8 mouse cellular contexts compared by ENCODE assay signal in genomic region chr13:23519416-23519815, GRCm38 (mm10). TPM values are rescaled to one million over a fixed set of nuclear protein-coding genes. Genes with fewer than 3 reads are reported as not detected.
DNase-seq lines count a peak whose midpoint lies in the region; ATAC-seq lines count a peak whose summit lies in the region.

No protein-coding gene starts in this region.

- DNase-seq in 416B (ENCODE audit: low read depth) = peak; percentile 90
- peak; percentile 85 for DNase-seq in adrenal gland, postnatal 10 days
- peak; percentile 58 to 84 for DNase-seq in heart, adult 9 months (ENCODE audit: low spot score in 2 of 2)
- DNase-seq in kidney, adult 9 months = peak; percentile 86
- peak; percentile 60 to 75 for DNase-seq in spleen, postnatal 14 days (ENCODE audit: low spot score in 2 of 2)

- 0 out of 2 replicates have a peak, but pooled peaks have one; percentile 41 for ATAC-seq in embryonic facial prominence, embryonic 15.5 days (ENCODE audit: insufficient number of reproducible peaks, low FRiP score, low TSS enrichment, low read depth)
- ATAC-seq in limb, embryonic 12.5 days (ENCODE audit: insufficient number of reproducible peaks, insufficient read depth, low FRiP score, low TSS enrichment, low read depth) = no peak
- ATAC-seq in midbrain, embryonic 12.5 days (ENCODE audit: low FRiP score, low read depth) = peak; percentile 20; the same call in 1 of the 2 replicates

- H3K4me3 ChIP-seq in embryonic facial prominence, embryonic 15.5 days (replicated peaks) = peak overlapping the region; percentile 58
- peak overlapping the region; percentile 48 for H3K4me3 ChIP-seq in limb, embryonic 12.5 days (replicated peaks)
- H3K4me3 ChIP-seq in midbrain, embryonic 12.5 days = peak overlapping the region; percentile 49

- H3K9me3 ChIP-seq in embryonic facial prominence, embryonic 15.5 days (replicated peaks) = no peaks in the 10 kb centered on the region
- H3K9me3 ChIP-seq in limb, embryonic 12.5 days = no peaks in the 10 kb centered on the region
- H3K9me3 ChIP-seq in midbrain, embryonic 12.5 days = no peaks in the 10 kb centered on the region

- no peaks in the 10 kb centered on the region for H3K36me3 ChIP-seq in embryonic facial prominence, embryonic 15.5 days
- no peaks in the 10 kb centered on the region for H3K36me3 ChIP-seq in limb, embryonic 12.5 days
- H3K36me3 ChIP-seq in midbrain, embryonic 12.5 days = no peaks in the 10 kb centered on the region

- WGBS in embryonic facial prominence, embryonic 15.5 days = 0% methylated on average over 10 of the region's 10 CpGs
- WGBS in limb, embryonic 12.5 days = under 1% methylated on average over 10 of the region's 10 CpGs
- WGBS in midbrain, embryonic 12.5 days = 2% methylated on average over 10 of the region's 10 CpGs

- no peak overlapping the region for H3K9ac ChIP-seq in embryonic facial prominence, embryonic 15.5 days
- H3K9ac ChIP-seq in limb, embryonic 12.5 days (replicated peaks) = no peak overlapping the region
- H3K9ac ChIP-seq in midbrain, embryonic 12.5 days (replicated peaks) = no peak overlapping the region

- peak overlapping the region; percentile 78 for H3K27ac ChIP-seq in embryonic facial prominence, embryonic 15.5 days (replicated peaks)
- peak overlapping the region; percentile 45; the same call in 1 of the 2 replicates for H3K27ac ChIP-seq in limb, embryonic 12.5 days
- no peak overlapping the region for H3K27ac ChIP-seq in midbrain, embryonic 12.5 days (replicated peaks)

- 0 out of 2 replicates have a peak, but pooled peaks cover 5% of the 10 kb centered on the region for H3K4me1 ChIP-seq in embryonic facial prominence, embryonic 15.5 days
- H3K4me1 ChIP-seq in limb, embryonic 12.5 days (replicated peaks) = no peaks in the 10 kb centered on the region; the same call in 1 of the 2 replicates
- H3K4me1 ChIP-seq in midbrain, embryonic 12.5 days = peaks cover 5% of the 10 kb centered on the region; the same call in 1 of the 2 replicates

- peak overlapping the region; percentile 82 for H3K4me2 ChIP-seq in embryonic facial prominence, embryonic 15.5 days (replicated peaks)
- H3K4me2 ChIP-seq in limb, embryonic 12.5 days = peak overlapping the region; percentile 75
- peak overlapping the region; percentile 58 for H3K4me2 ChIP-seq in midbrain, embryonic 12.5 days (replicated peaks)

- H3K27me3 ChIP-seq in embryonic facial prominence, embryonic 15.5 days = no peaks in the 10 kb centered on the region
- H3K27me3 ChIP-seq in limb, embryonic 12.5 days = no peaks in the 10 kb centered on the region
- no peaks in the 10 kb centered on the region for H3K27me3 ChIP-seq in midbrain, embryonic 12.5 days

RNA-seq across cellular contexts. Expression of gene Hist1h4h, which starts 11.4 kb away (rescaled TPM):
- total RNA-seq in adrenal gland, postnatal 10 days (2021) = 1,000 to 10,000 TPM in 1 of 2 experiments, 100 to 1,000 TPM in 1; 930 to 1,063 TPM
- polyA plus RNA-seq in embryonic facial prominence, embryonic 15.5 days (2015; fragmentation: Nextera tagmentation; extraction: Ambion mirVana) = 6.1 and 7.1 TPM in 2 replicates
- polyA plus RNA-seq in limb, embryonic 12.5 days (2016; fragmentation: Nextera tagmentation; extraction: Ambion mirVana) = 6.0 and 9.0 TPM in 2 replicates
- polyA plus RNA-seq in midbrain, embryonic 12.5 days (2016; fragmentation: Nextera tagmentation; extraction: Ambion mirVana) = 4.2 and 4.4 TPM in 2 replicates

RNA-seq across cellular contexts. Expression of gene Hist1h2af, which starts 14.3 kb away (rescaled TPM):
- total RNA-seq in adrenal gland, postnatal 10 days (2021) = 100 to 1,000 TPM; 261 to 325 TPM
- 2.7 and 3.4 TPM in 2 replicates for polyA plus RNA-seq in embryonic facial prominence, embryonic 15.5 days (2015; fragmentation: Nextera tagmentation; extraction: Ambion mirVana)
- 9.8 and 16.3 TPM in 2 replicates for polyA plus RNA-seq in limb, embryonic 12.5 days (2016; fragmentation: Nextera tagmentation; extraction: Ambion mirVana)
- polyA plus RNA-seq in midbrain, embryonic 12.5 days (2016; fragmentation: Nextera tagmentation; extraction: Ambion mirVana) = 7.9 and 8.4 TPM in 2 replicates

RNA-seq across cellular contexts. Expression of gene Hist1h3g, which starts 15.8 kb away (rescaled TPM):
- total RNA-seq in adrenal gland, postnatal 10 days (2021) = 10 to 100 TPM; 76.3 to 91.7 TPM
- polyA plus RNA-seq in embryonic facial prominence, embryonic 15.5 days (2015; fragmentation: Nextera tagmentation; extraction: Ambion mirVana) = 3.2 and 5.3 TPM in 2 replicates
- polyA plus RNA-seq in limb, embryonic 12.5 days (2016; fragmentation: Nextera tagmentation; extraction: Ambion mirVana) = 10.5 and 17.3 TPM in 2 replicates
- 4.8 and 6.9 TPM in 2 replicates for polyA plus RNA-seq in midbrain, embryonic 12.5 days (2016; fragmentation: Nextera tagmentation; extraction: Ambion mirVana)

RNA-seq across cellular contexts. Expression of gene Hist1h2bh, which starts 23.8 kb away (rescaled TPM):
- total RNA-seq in adrenal gland, postnatal 10 days (2021) = 10 to 100 TPM; 20.9 to 25.4 TPM
- polyA plus RNA-seq in embryonic facial prominence, embryonic 15.5 days (2015; fragmentation: Nextera tagmentation; extraction: Ambion mirVana) = 1.0 and 1.1 TPM in 2 replicates
- 1.4 TPM in 2 replicates for polyA plus RNA-seq in limb, embryonic 12.5 days (2016; fragmentation: Nextera tagmentation; extraction: Ambion mirVana)
- 0.56 and 0.64 TPM in 2 replicates for polyA plus RNA-seq in midbrain, embryonic 12.5 days (2016; fragmentation: Nextera tagmentation; extraction: Ambion mirVana)

RNA-seq across cellular contexts. Expression of gene Hist1h3f, which starts 24.4 kb away (rescaled TPM):
- 100 to 1,000 TPM in 1 of 2 experiments, 10 to 100 TPM in 1; 93.2 to 104 TPM for total RNA-seq in adrenal gland, postnatal 10 days (2021)
- 0.25 and 0.37 TPM in 2 replicates for polyA plus RNA-seq in embryonic facial prominence, embryonic 15.5 days (2015; fragmentation: Nextera tagmentation; extraction: Ambion mirVana)
- polyA plus RNA-seq in limb, embryonic 12.5 days (2016; fragmentation: Nextera tagmentation; extraction: Ambion mirVana) = 2.1 and 3.2 TPM in 2 replicates
- 1.0 and 1.3 TPM in 2 replicates for polyA plus RNA-seq in midbrain, embryonic 12.5 days (2016; fragmentation: Nextera tagmentation; extraction: Ambion mirVana)
